Mouse (Mus musculus): ENCODE results near the gene Bod1l. TPM values are rescaled to one million over a fixed set of nuclear protein-coding genes. Genes with fewer than 3 reads are reported as not detected.

The Bod1l gene
- total RNA-seq, 4 experiments from 2014 or later: 35.9 to 45.8 (median 38.2) TPM

DNA sequence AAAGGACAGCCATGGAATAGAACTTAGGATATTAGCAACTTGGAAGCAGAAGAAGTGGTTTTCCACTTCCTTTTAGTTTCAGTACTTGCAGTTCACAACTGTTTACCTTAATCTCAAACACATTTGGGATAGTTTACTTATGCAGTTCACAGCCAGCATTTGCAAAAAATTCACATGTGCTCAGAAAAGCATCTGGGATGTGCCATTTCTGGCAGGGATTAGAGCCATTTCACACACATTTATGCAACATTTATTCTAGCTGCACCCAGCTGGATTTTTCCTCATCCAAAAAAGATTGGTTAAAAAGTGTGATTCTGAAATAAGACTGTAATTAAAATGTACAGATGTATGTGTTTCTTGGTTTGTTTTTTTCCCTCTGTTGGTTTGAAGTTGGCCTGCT lies 49.7 kb downstream of the Bod1l start:
- no peak for DNase-seq

DNA sequence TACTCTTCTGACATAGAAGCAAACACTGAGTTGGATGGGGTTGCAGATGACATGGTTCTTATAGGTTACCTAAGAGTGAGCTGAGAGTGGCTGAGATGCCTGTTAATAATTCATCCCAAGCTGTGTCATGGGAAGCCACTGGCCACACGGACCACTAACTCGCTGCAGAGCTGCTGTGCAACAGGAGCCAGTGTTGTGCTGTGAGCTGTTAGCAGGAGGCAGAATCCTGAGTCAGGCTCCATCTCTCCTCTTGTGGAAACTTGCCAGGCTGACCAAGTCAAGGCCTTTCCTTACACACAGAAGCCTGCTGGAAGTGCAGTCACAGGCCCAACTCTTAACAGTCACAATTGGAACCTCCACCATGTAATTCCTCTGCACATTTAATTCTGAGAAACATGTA lies 53.6 kb downstream of the Bod1l start:
- DNase-seq: peak; percentile 79

GRCm38 (mm10) chr5:41788877-41789276 lies 55.2 kb downstream of the Bod1l start:
- DNase-seq: no peak

DNA sequence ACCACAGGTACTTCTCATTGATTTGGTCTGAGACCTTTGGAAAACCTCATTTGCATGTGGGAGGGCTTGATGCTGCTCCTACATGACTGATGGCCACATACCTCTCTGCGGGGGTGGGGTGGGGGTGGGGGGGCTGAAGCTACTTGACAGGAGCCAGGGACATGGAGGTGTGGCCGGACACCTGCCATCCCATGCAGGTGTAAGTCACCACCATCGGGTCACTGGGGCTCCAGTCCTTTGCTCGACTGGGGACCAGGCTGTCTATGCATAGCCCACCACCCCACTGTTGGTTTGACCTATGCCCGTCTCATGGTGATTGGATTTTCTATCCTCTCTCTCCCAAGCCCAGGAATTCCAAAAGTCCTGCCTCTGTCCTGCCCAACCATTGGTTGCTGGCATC lies 62.2 kb downstream of the Bod1l start:
- DNase-seq: no peak

GRCm38 (mm10) chr5:41780026-41780425 lies 64.1 kb downstream of the Bod1l start:
- no peak for DNase-seq

DNA sequence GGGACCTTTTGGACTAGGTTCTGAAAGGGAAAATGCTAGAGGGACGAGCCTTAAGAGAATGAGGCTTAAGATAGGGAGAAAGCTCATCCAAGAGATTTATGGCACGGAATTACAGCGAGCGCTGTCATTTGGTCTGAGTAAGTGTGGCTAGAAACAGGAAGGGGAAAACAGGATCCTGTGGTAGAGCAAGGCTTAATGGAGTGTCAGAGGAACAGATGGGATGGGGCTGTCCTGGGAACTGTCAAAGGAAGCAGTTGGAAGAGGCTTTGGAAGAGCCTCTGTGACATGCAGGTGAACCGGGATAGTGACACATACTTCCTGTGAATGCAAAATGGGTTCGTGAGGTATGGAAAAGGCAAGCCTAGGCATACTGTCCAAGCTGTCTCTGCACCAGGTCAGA lies 68.4 kb downstream of the Bod1l start:
- DNase-seq: no peak

DNA sequence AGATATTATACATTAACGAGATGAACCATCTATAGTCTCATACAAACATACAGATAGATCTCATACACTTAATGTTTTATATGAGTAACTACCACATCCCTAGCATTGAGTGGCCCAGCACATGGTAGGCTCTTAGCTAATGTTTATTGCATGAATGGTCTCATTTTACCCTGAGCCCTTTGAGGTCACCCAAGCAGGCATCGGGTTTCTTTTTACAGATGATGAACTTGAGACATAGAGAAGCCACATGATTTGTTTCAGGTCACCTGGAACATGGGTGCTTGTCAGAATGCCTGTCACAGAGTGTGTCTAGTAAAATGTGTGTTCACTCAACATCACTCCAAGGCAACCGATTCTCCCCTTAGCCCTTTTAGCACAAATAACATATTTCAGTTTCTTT lies 68.8 kb downstream of the Bod1l start:
- no peak for DNase-seq

- peak; percentile 72 for DNase-seq
Observed at GRCm38 (mm10) chr5:41768382-41769040, 75.6 kb downstream of the Bod1l start.

DNA sequence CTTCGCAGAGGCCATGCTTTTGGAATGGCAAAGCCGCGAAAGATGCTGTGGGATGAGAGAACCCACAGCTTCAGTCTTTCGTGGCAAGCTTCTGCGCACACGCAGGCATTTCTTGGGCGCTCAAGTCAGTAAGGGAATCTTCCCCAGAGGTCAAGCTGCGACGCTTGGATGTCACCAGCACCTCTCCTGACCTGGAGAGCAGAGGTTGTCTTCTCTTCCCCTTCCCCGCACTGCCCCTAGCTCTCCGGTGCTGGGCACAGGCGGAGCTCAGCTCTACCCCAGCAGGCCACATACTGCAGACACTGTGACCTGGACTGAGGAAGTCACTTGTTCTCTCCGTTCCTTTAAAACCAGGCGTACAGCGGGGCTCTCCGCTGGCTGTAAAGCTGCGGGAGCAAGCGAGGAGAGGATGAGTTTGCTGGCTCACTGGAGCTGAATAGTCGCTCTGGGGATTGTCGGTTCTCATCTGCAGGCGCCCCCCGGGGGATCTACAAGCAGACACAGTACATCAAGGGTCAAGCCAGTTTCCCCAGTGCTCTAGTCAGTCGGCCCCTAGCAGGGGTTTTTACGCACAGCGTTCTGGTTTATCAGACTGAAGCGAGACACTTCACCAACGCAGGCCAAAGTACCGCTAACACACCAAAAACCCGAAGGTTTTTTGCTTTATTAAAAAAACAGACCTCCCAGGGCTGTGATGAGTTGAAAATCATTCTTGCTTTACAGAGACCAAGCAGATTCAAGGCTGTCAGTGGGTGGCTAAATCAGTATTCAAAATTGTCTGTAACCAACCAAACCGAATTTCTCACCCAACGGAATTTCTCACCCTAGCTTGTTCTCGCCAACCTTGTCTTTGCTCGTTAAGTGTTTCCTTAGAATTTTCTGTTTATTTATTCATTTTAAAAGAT lies 76.6 kb downstream of the Bod1l start:
- DNase-seq: no peak

DNA sequence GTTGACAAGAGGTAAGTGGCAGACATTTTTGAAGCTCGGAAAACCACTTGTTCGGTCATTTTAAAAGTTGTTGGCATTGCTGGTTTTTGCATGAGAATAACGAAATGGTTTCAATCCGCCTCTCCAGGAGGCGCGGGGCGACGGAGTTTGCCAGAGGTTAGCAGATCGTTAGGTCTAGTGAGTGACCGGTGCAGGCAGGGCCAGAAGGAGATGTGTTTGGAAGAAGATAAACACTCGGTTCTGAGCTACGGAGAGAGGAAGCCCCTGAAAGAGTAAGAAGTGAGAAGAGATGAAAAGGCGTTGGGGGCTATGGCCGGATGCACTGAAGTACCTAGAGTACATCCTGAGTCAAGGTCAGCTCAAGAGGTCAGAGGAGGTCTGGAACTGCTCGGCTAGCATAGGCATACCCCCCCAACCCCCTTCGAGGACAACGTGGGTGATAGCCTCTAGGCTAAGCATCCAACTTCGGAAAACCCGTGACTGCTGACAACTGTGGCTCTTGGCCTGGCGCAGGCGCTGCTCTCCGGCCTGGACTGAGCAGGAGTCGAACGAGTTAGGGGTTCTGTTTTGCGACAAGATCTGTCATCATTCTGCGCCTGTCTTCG lies 77.6 kb downstream of the Bod1l start:
- DNase-seq: no peak

- no peak for DNase-seq
Observed at GRCm38 (mm10) chr5:41765626-41766405, 78.3 kb downstream of the Bod1l start.

GRCm38 (mm10) chr5:41763731-41764721 lies 80.1 kb downstream of the Bod1l start, which contains the start of gene Nkx3-2:
Gene Nkx3-2 (minus strand): TSS chr5:41764501.
- no peak for DNase-seq

GRCm38 (mm10) chr5:41762947-41763730 lies 81.0 kb downstream of the Bod1l start:
- DNase-seq: no peak

GRCm38 (mm10) chr5:41762141-41762946 lies 81.8 kb downstream of the Bod1l start:
- no peak for DNase-seq

GRCm38 (mm10) chr5:41761509-41762140 lies 82.5 kb downstream of the Bod1l start:
- DNase-seq: no peak

GRCm38 (mm10) chr5:41760831-41761508 lies 83.1 kb downstream of the Bod1l start:
- no peak for DNase-seq

DNA sequence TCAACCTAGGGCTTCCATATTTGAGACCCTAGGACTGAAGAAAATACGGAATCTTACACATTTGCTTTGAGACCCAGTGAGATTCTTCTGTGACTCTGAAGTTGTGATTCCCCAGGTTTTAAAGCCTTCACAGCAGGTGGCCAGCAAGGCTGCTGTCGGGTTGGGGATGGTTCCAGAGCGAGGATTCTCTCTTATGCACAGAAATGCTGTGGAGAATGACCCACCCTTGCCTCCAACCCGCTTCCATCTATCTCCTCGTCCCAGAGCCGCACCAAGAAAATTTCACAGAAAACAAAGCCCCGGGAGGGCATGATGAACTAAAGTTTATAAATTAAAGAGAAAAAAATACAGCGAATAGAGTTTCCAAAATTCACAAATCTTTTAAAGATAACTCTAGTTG lies 84.0 kb downstream of the Bod1l start:
- DNase-seq: no peak
